Mouse (Mus musculus) kidney, adult 2 months (tissue): ENCODE measurements around the gene Stmn1.

Experiments used
- CTCF ChIP-seq: fragments of 200-500 bp; conservative IDR thresholded peaks from 2 replicates; pipeline ENCODE4 v1.5.1; 2011; ENCODE audit warnings: low read depth, mild to moderate bottlenecking, control low read depth, low read length, moderate library complexity, mixed read lengths; ENCODE audit not compliant: insufficient read depth, insufficient read length
- POLR2A ChIP-seq: fragments of 200-500 bp; IDR thresholded peaks from one replicate; pipeline ENCODE4 v1.6.1; 2011; ENCODE audit warnings: low read depth, low read length, control low read depth

DNA sequence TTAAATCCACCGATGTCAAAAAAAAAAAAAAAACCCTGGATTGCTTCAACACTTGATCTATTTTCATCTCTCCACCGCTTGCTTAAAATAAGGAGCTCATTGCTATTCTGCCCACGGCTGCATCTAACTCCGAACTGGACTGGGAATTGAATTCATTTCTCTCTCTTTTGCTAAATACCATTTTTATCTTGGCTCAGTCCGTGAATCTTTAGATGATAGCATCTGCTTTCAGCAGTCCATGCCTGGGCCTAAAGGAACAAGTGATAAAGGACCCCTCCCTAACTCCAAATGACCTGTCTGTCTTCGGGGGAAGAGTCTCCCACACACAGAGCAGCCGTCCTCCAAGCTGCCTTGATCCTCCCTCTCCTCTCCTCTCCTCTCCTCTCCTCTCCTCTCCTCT, 23.2 kb upstream of the Stmn1 start:
- TF ChIP-seq CTCF (no peak), POLR2A (no peak)
